Mouse (Mus musculus): ENCODE measurements around the gene Elovl1. TPM values are rescaled to one million over a fixed set of nuclear protein-coding genes. Genes with fewer than 3 reads are reported as not detected.
A peak's percentile ranks its signal among the peaks of the same experiment; 100 is the strongest.

The Elovl1 gene
- polyA plus RNA-seq, 1 experiment from 2014 or later = 51.8 TPM

DNA sequence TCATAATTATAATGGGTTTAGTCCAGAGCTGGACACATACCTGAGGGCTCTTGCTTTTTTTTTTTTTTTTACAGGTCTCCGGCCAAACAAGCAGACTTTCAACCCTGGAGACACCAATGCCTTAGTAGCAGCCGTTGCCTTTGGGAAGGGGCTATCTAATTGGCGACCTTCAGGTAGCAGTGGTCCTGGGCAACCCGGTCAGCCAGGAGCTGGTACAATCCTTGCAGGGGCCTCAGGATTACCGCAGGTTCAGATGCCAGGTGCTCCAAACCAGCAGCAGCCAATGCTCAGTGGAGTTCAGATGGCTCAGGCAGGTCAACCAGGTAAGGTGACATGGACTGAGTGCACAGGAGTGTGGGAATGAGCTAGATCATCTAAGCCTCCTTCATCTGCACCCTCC is 14.3 kb upstream of the Elovl1 start:
- no peak for DNase-seq (ENCODE audit: low spot score)
- Histone ChIP-seq H3K27ac (no peak overlapping the region), H3K9me3 (no peaks in the 10 kb centered on the region), H3K36me3 (peaks cover 79% of the 10 kb centered on the region), H3K27me3 (ENCODE audit: insufficient read depth, poor library complexity, severe bottlenecking) (no peaks in the 10 kb centered on the region), H3K4me1 (replicated peaks) (peaks cover 10% of the 10 kb centered on the region), H3K4me3 (no peak overlapping the region)
- WGBS = 95% methylated on average over 5 of the region's 5 CpGs

DNA sequence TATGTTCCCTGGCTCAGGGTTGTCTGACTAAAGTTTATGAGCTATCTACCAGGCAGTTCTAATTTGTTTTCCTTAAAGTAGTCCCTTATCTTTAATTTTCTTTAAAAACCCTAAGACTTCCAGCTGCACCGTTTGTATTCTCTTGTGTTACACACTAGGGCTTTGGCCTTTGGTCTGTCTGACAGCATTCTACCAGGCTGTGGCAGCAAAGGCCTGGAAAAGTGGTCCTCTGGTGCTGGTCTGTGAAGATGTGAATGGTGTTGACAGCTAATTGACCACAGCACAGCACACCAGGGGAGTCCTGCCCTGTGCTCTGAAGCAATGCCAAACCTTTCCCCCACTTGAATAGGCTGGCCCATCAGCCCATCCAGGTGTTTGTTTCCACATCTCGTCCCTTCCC is 12.1 kb upstream of the Elovl1 start:
- Histone ChIP-seq H3K36me3 (peaks cover 99% of the 10 kb centered on the region), H3K9me3 (no peaks in the 10 kb centered on the region), H3K27ac (no peak overlapping the region), H3K4me1 (replicated peaks) (no peaks in the 10 kb centered on the region), H3K4me3 (no peak overlapping the region), H3K27me3 (ENCODE audit: insufficient read depth, poor library complexity, severe bottlenecking) (no peaks in the 10 kb centered on the region)
- no peak for DNase-seq (ENCODE audit: low spot score)
- 91% methylated on average over 2 of the region's 2 CpGs for WGBS

- H3K36me3 ChIP-seq = peaks cover 99% of the 10 kb centered on the region
- no peaks in the 10 kb centered on the region for H3K4me1 ChIP-seq (replicated peaks)
- H3K9me3 ChIP-seq = no peaks in the 10 kb centered on the region
- DNase-seq (ENCODE audit: low spot score) = no peak
- WGBS = 92% methylated on average over 5 of the region's 5 CpGs
- H3K27ac ChIP-seq = 0 out of 2 replicates have a peak overlapping the region, but pooled peaks have one; percentile 23
- no peak overlapping the region for H3K4me3 ChIP-seq
- H3K27me3 ChIP-seq (ENCODE audit: insufficient read depth, poor library complexity, severe bottlenecking) = no peaks in the 10 kb centered on the region
Measured at GRCm38 (mm10) chr4:118416329-118416728, 11.6 kb upstream of the Elovl1 start.

DNA sequence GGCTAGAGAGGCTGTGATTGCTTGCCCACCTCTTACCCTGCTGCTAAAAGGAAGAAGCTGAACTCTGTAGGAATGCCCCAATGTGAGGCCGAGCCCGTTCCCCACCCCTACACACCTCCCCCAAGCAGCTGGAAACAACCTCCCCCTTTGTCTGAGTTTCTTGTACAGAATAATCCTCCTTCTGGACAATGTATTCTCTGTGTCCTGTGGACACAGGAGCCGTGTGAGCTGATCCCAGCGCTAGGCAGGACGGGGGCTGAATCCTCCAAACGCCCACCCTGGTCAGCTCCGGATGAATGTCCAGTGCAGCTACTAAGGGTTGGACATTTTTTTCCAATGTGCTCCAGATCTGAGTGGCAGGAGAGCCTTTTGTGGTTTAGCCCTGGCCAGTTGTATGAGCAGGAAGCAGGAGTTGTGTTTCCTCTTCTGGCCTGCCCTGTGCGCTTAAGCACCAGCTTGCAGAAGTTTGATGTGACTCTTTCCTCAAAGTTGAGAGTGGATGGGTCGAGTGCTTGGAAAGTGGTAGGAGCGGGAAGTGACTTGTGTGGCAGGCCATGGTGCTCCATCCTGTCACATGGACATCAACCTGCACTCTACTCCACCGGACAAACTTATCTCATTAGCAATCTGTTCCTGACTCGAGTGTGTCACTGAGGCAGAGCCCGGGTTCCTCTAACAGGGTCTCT is 10.6 kb upstream of the Elovl1 start:
- H3K36me3 ChIP-seq = peaks cover 98% of the 10 kb centered on the region
- H3K27ac ChIP-seq = peak overlapping the region; percentile 35
- no peaks in the 10 kb centered on the region for H3K9me3 ChIP-seq
- no peak for DNase-seq (ENCODE audit: low spot score)
- H3K27me3 ChIP-seq (ENCODE audit: insufficient read depth, poor library complexity, severe bottlenecking) = no peaks in the 10 kb centered on the region
- H3K4me3 ChIP-seq = no peak overlapping the region
- WGBS = 89% methylated on average over 13 of the region's 13 CpGs
- no peaks in the 10 kb centered on the region for H3K4me1 ChIP-seq (replicated peaks)

GRCm38 (mm10) chr4:118421384-118421783 is 6.5 kb upstream of the Elovl1 start:
- no peak overlapping the region for H3K27ac ChIP-seq
- H3K4me3 ChIP-seq = no peak overlapping the region
- no peak for DNase-seq (ENCODE audit: low spot score)
- no peaks in the 10 kb centered on the region for H3K9me3 ChIP-seq
- H3K4me1 ChIP-seq (replicated peaks) = no peaks in the 10 kb centered on the region
- H3K27me3 ChIP-seq (ENCODE audit: insufficient read depth, poor library complexity, severe bottlenecking) = no peaks in the 10 kb centered on the region
- 90% methylated on average over 3 of the region's 3 CpGs for WGBS
- H3K36me3 ChIP-seq = peaks cover 73% of the 10 kb centered on the region

DNA sequence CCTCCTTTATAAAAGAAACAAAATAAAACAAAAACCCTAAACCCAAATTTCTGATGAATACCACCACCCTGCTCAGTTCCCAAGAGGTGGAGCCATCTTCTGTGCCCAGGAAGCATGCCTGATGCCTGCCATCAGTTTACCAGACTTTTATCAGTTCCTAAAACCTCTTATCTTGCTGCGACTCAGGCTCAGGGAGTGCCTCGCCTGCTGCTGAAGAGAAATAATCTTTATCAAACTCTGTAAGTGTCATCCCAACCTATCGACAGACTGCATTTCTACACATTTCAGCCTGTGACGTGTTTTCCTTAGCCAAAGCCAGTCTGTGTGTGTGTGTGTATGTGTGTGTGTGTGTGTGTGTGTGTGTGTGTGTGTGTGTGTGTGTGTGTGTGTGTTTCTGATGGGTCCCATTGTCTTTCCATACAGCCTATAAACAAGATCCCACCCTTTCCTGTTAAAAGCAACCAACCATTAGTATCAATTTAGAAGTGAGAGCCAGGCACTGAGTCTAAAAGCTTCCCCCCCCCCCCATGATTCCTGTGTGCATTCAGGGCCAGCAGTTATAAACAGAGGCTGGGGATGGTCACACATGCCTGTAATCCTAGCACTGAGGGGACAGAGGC is 3.2 kb upstream of the Elovl1 start:
- no peaks in the 10 kb centered on the region for H3K27me3 ChIP-seq (ENCODE audit: insufficient read depth, poor library complexity, severe bottlenecking)
- H3K4me3 ChIP-seq = no peak overlapping the region
- H3K27ac ChIP-seq = no peak overlapping the region
- peaks cover 44% of the 10 kb centered on the region for H3K36me3 ChIP-seq
- WGBS = 89% methylated on average over 4 of the region's 4 CpGs
- DNase-seq (ENCODE audit: low spot score) = no peak
- peaks cover 28% of the 10 kb centered on the region for H3K4me1 ChIP-seq (replicated peaks)
- no peaks in the 10 kb centered on the region for H3K9me3 ChIP-seq

DNA sequence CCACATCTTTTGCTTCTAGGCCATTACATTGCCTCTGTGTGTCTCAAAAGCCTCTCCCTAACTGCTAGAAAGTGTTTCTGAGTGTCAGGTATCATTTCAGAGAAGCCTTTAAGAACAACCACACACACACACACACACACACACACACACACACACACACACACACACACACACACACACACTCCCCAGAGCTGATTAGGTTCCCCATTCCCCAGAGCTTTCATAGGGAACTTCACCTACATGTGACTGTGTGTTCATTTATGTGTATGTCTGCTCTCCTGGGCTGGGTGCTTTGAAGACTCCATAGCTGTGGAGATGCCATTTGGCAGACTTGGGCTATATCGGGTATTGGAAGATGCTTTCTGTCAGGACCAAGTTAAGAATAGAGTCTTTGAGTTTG is 2.5 kb upstream of the Elovl1 start:
- 88% methylated on average over 1 of the region's 1 CpGs for WGBS
- Histone ChIP-seq H3K27me3 (ENCODE audit: insufficient read depth, poor library complexity, severe bottlenecking) (no peaks in the 10 kb centered on the region), H3K4me3 (no peak overlapping the region), H3K4me1 (replicated peaks) (peaks cover 34% of the 10 kb centered on the region), H3K36me3 (peaks cover 44% of the 10 kb centered on the region), H3K9me3 (no peaks in the 10 kb centered on the region), H3K27ac (no peak overlapping the region)
- no peak for DNase-seq (ENCODE audit: low spot score)

- H3K9me3 ChIP-seq = no peaks in the 10 kb centered on the region
- H3K27ac ChIP-seq = peak overlapping the region; percentile 93
- WGBS = 4% methylated on average over 5 of the region's 5 CpGs
- H3K36me3 ChIP-seq = peaks cover 45% of the 10 kb centered on the region
- no peaks in the 10 kb centered on the region for H3K27me3 ChIP-seq (ENCODE audit: insufficient read depth, poor library complexity, severe bottlenecking)
- no peak for DNase-seq (ENCODE audit: low spot score)
- peaks cover 39% of the 10 kb centered on the region for H3K4me1 ChIP-seq (replicated peaks)
- H3K4me3 ChIP-seq = peak overlapping the region; percentile 76
Measured at GRCm38 (mm10) chr4:118427415-118427767, 502 bp upstream of the Elovl1 start.

- H3K4me3 ChIP-seq = peak overlapping the region; percentile 76
- DNase-seq (ENCODE audit: low spot score) = no peak
- peak overlapping the region; percentile 93 for H3K27ac ChIP-seq
- H3K4me1 ChIP-seq (replicated peaks) = peaks cover 50% of the 10 kb centered on the region
- 53% methylated on average over 15 of the region's 15 CpGs for WGBS
- H3K36me3 ChIP-seq = peaks cover 49% of the 10 kb centered on the region
- no peaks in the 10 kb centered on the region for H3K27me3 ChIP-seq (ENCODE audit: insufficient read depth, poor library complexity, severe bottlenecking)
- H3K9me3 ChIP-seq = no peaks in the 10 kb centered on the region
Measured at GRCm38 (mm10) chr4:118428531-118429214, 780 bp downstream of the Elovl1 start.

- Histone ChIP-seq H3K27ac (peak overlapping the region; percentile 35; the same call in 1 of the 2 replicates), H3K4me3 (peak overlapping the region; percentile 76; the same call in 1 of the 2 replicates), H3K27me3 (ENCODE audit: insufficient read depth, poor library complexity, severe bottlenecking) (no peaks in the 10 kb centered on the region), H3K36me3 (peaks cover 50% of the 10 kb centered on the region), H3K4me1 (replicated peaks) (peaks cover 56% of the 10 kb centered on the region), H3K9me3 (no peaks in the 10 kb centered on the region)
- WGBS = 55% methylated on average over 7 of the region's 7 CpGs
- no peak for DNase-seq (ENCODE audit: low spot score)
Measured at GRCm38 (mm10) chr4:118429215-118429895, 1.5 kb downstream of the Elovl1 start.

GRCm38 (mm10) chr4:118432332-118432731 is 4.4 kb downstream of the Elovl1 start:
- 48% methylated on average over 8 of the region's 8 CpGs for WGBS
- peaks cover 78% of the 10 kb centered on the region for H3K4me1 ChIP-seq (replicated peaks)

GRCm38 (mm10) chr4:118436820-118437603 is 9.1 kb downstream of the Elovl1 start, which contains the start of gene Cdc20:
Gene Cdc20, minus strand, starts transcription at chr4:118437352.
- Histone ChIP-seq H3K4me3 (peak within 1 kb of the TSS; percentile 97), H3K9me3 (no peaks in the 10 kb centered on the region), H3K4me1 (replicated peaks) (peaks cover 55% of the 10 kb centered on the region), H3K36me3 (peaks cover 42% of the 10 kb centered on the region), H3K27me3 (ENCODE audit: insufficient read depth, poor library complexity, severe bottlenecking) (no peaks in the 10 kb centered on the region), H3K27ac (peak within 1 kb of the TSS; percentile 94)
- DNase-seq (ENCODE audit: low spot score) = peak; percentile 96
- WGBS = under 1% methylated on average over 67 of the region's 67 CpGs

More at GRCm38 (mm10) chr4:118432332-118432731, 4.4 kb downstream of the Elovl1 start:
- DNase-seq (ENCODE audit: low spot score) = no peak
- Histone ChIP-seq H3K4me3 (no peak overlapping the region), H3K36me3 (peaks cover 69% of the 10 kb centered on the region), H3K9me3 (no peaks in the 10 kb centered on the region), H3K27me3 (ENCODE audit: insufficient read depth, poor library complexity, severe bottlenecking) (no peaks in the 10 kb centered on the region), H3K27ac (no peak overlapping the region)
